Mouse (Mus musculus) liver, adult 2 months (tissue): ENCODE measurements around the gene Esrra.

Experiments
- CTCF ChIP-seq: fragments of 200-500 bp; IDR thresholded peaks from 2 replicates; pipeline ENCODE4 v1.5.1; 2011; ENCODE audit warnings: low read depth, low read length, control low read depth
- POLR2A ChIP-seq: fragments of 200-500 bp; IDR thresholded peaks from 2 replicates; pipeline ENCODE4 v1.6.1; 2011; ENCODE audit warnings: low read length, control low read depth; ENCODE audit not compliant: insufficient read depth; ENCODE audit errors: extremely low read depth

- TF ChIP-seq POLR2A (0 out of 2 replicates have a peak, but pooled peaks have one; percentile 42), CTCF (no peak)
Observed at GRCm38 (mm10) chr19:6952712-6953037, 31.1 kb upstream of the Esrra start.
